Mouse (Mus musculus) kidney, adult 9 months (tissue): ENCODE results near the gene Aff3.

Experiments used
- DNase-seq: peaks from one replicate; pipeline ENCODE4 v3.0.0; 2022

Gene Aff3

DNA sequence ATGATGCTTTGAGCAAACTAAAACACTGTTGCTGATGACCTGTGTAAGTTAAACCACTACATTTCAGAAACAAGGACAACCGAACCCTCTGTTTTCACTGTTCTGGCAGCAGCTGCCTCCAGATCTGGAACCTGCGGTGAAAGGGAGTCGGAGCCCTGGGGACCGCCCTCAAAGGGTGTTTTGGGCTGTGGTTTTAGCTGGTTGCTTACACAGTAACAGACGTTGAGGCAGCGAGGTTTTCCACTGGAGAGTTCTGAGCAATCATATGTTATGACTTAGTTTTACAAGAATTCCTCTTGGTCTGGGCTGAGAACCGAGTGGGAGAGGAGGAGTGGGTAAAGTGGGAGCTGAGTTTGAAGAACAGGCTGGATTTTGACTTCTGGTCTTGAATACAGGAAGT, 7.1 kb downstream of the Aff3 start:
- no peak for DNase-seq

DNA sequence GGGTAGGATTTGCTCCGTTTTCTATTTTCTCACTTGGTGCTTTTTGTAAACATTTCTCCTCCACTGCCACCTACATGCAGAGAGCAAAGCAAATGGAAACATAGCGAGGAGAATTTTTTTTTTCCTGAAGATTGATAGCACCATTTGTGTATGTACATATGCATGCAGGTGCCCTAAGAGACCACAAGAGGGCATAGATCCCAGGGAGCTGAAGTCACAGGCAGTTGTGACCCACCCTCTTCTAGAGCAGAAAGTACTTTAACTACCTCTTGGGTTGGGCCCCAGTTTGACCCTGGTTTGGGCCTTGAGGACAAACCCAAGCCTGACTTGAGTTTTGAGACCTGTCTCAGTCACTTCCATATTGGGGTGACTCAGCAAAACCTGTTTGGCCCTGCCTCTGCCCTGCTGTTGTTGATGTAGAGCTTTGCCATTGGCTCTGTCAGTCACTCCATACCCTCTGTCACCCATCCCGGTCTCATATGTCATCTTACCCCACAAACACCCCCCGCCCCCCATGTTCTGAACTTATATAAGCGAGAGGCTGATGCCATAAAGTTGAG, 9.7 kb downstream of the Aff3 start:
- DNase-seq = no peak

DNA sequence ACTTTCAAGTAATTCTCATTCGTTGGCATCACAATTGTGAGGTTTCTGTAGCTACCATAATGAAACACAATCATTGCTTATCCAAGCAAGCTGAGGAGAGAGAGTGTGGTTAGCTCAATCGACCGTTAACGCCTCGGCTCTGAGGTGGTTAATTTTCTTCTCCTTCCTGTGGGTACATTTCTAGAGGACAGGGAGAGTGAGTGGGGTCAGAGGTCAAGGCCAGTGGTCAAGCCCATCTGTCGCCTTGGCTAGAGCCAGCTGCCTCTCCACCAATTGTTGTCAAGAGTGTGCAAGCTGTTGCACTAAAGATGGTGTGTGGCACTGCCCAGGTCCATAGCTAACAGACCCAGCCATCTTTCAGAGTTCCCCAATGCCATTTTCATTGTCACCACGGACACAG, 14.7 kb downstream of the Aff3 start:
- no peak for DNase-seq

DNA sequence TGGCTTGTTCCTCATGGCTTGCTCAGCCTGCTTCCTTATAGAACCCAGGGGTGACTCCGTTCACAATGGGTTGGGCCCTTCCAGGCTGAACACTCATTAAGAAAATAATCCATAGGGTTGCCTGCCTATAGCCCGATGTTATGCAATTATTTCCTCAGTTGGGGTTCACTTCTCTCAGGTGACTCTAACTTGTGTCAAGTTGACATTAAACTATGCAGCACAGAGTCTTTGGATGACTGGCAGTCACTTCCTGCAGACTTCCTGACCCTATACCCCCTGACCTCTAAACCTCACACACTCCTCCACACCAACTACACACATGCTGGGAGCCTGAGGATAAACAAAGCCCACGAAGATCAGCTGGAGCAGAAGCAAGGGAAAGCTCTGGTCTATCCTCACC, 15.6 kb downstream of the Aff3 start:
- DNase-seq = no peak

DNA sequence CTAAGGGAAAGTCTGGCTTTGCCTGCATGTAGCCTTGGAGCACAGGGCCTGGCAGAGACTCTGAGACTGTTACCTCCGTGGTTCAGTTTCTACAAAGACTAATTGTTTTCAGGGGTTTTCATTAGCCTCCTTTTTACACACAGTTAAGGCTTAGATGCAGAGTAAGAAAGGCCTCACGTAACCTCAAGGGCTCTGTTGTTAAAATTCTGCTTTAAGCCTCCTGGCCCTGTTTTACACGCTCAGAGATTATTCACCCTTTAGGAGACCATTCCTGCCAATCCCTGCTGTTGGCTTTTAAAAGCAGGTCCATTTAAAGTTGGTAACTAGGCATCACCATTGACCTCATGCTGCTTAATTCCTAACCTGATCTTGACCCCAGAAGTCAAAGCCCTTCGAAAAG, 22.5 kb downstream of the Aff3 start:
- no peak for DNase-seq

DNA sequence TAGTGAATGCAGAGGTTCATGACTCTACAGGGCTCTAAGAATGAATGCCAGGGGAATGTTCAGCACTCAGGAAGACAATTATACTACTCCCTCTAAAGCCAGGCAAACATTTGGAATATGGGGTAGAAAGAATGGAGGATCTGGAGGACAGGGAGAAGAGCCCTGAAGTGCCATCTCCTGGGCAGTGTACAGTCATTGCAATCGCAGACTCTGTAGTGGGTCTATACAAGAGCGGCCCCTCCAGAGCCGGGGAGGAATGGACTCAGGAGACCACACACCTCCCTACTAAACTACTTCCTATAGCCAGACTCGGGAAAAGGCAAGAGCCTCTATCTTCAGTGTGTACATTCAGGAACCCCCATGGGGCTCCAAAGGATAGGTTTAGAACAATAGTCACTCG, 25.1 kb downstream of the Aff3 start:
- DNase-seq = no peak

DNA sequence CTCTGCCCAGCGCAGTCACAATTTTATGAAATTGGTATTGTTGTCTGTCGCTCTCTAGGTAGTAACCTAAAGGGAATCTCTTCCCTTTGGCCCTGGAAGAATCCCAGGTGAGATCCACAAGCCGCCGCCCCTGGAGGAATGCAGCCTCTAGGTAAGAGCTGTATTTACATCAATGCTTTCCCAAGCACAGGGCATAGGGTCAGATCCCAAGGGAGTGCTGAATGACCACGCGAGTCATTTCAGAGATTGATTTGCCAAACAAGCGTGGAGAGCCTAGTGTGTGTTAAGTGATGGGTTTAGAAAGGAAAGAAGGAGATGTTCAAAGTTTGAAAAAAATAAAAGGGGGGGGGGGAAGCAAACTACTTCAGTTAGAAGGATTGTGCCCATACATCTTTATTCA, 29.2 kb downstream of the Aff3 start:
- no peak for DNase-seq

DNA sequence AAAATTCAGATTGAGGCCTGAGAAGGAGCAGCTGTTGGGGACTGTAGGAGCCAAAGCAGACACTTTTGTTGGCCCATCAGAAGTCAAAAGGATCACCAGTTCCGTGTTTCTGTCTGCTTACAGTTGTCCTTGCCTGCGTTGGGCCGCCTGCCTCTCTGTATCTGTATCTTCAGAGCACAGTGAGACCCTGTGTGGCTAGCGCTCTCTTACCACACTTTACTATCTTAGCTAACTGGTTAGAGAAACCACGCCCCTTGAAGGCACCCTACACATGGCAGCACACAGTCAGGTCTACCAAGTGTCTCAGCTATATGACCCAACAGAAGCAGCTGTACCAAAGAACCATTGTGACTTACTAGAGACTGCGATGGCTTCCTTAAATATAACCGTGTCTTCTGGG, 30.7 kb downstream of the Aff3 start:
- DNase-seq = no peak

DNA sequence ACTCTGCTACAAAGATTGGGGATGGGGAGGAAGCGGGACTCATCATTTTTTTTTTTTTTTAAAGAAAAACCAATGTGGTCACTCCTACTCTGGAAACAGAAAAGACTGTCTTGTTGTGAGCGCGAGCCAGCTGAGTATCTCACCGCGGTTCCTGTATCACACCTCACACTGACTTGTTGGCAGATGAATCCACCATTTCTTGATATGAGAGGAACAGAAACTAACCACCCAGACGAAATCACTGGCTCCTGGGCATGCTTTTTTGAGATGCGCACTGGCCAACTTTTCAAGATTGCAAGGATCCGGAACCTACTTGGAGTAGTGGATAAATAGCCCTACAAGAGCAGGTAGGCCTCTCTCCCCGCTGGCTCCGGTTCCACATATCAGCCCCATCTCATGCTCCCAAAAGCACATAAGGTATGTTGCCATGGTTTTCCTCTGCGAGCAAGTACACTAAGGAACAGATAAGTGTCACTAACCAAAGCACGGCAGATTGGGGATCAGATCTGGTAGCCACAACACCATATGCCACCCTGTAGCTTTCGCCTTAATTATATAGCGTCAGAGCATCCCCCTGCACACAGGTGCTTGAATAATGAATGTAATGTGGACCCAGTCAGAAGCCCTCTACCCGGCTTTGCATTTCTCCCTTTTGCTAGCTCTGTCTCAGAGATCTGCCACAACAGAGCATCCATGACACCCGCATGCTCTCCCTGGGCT, 32.1 kb downstream of the Aff3 start:
- DNase-seq = no peak

DNA sequence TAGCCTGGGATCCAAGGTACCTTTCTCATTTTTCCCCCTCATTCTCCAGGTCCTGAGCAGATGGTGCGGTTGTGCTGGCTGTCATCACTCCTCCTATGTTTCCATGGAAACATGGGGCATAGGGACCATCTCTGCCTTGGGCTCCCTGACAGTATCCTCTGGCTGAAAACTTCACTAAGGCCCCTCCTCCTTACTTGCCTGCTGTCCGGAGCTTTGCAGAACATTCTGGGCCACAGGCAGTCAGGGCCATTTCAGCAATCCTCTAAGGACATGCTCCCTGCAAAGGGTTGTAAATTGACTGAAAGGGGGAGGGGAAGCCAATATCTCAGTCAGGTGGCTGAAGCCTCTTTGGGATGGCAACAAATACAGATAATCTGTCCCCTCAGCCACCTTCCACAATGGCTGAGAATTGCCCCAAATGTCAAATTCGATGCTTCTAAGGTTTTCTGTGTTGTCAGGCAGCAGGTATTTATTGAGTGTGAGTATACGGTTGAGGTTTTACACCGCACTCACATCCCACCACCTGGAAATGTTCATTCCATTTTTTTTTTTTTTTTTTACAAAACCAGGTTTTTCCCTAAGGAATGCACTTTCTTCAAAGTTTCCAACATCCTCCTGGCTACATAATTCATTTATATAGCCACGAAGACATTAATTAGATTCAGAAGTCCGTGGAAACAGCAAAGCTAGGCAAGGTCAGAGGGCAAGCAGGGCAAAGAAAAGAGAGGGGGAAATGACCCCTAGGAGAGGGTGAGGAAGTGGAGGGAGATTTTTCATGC, 33.1 kb downstream of the Aff3 start:
- DNase-seq = no peak

DNA sequence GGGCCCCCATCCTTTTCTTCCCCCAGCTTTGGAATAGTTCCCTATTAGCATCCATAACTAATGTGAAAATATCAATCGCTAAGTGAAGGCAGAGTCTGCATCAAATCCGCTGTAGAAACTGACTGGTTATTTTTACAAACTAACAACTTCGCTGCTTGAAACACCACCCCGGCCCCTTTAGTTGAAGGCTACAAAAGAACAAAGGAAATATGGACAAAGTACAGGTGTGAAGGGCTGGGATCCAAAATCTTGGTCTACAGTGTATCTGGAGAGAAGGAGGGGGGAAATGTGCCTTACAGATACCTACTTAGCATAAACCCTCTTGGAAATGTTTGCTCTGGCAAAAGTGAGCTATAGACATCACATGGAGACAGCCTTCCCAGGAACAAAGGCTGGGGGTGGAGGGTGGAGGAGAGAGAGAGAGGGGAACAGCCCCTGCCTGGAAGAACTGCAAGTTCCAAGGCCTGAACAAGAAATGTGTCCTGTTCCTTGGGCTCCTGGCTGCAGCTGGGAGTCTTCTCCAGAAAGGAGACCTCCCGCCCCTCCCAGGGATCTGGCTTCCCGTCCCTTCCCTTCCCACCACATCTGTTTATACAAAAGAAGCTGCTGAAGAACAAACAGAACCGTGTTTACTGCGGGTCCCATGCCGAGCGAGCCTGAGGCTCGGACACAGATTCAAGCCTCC, 35.7 kb downstream of the Aff3 start:
- DNase-seq = no peak

DNA sequence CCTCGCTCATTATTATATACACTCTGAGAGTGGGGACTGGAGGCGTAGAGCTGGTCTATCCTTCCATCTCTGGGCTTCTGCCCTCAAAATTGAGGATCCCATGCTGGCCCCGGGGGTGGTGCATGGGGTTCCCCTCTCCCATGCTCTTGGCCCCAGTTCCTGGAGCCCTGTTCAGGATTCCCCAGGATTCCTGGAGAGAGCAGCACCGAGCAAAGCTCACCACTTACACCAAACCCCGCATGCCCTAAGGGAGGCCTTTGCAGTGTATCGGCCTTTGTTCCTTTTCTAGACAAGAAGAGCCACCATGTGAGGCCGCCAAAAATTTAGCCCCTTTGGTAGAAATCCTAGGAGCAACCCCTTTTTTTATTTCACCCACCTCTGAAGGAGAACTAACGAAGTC, 36.3 kb downstream of the Aff3 start:
- DNase-seq = no peak

DNA sequence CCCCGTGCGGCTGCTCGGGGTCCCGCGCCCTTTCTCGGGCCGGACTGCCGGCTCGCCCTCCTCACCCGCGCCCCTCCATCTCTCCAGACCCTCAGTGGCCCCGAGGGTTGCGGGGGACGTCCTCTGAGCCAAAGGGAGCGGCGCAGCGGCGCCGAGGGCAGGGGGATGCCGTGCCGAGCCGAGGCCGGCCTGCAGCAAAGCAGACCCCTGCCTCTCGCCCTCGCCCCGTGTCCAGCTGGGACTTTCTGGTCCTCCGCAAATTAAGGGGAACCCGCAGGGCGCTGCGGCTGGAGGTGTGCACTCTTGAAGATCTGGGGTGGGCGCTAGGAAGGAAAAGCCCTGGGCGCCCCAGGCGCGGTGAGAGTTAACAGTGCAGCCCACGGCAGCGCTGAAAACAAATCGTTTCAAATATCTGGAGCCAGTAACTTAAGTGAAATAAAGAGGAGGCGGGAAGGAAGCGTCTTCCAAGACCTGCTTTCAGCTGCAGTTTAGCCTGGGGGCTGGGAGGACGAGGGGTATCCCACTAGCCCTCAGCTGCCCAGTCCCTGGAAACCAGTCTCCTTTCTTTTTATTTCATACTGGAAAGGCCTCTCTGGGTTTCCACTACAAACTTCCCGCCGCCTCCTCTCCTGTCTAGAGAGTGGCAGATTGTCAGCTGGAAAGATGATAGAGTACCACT, 36.9 kb downstream of the Aff3 start:
- DNase-seq = no peak

DNA sequence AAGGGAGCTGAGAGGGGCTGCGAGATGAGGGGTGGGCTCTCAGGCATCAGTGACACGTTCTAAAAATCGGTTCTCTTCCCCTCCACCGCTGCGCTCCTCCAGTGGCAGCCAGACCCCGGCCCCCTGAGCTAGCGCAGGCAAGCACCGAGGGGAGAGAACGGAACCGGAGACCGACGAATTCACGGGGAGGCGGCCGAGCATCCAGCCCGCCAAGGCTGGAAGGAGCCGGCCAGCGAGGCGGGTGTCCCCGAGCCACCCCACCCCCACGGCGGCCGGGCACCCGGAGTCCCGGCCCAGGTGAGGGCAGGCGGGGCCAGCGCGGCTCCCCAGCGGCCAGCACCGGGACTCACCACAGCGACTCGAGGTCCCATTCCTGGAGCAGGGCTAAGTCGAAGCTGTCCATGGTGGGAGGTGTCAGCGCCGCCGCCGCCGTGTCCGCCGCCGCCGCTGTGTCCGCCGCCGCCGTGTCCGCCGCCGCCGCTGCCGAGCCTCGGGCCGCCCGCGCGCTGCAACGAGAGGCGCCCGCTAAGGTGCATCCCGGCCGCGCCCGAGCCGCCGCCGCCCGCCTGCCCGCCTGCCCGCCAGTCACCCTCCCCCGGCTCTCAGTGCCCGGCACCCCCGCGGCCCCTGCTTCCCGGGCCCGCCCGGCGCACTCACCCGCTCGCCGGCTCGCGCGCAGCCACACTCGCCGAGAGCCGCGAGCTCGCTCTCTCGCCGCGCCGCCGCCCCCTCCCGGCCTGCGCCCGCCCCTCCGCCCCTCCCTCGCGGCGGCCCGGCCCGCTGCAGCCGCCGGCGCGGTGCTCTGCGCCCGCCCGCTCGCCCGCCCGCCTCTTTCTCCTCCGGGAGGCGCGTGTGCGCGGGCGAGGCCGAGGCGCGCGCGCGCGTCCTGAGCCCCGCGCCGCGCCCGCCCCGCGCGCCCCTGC, 37.8 kb downstream of the Aff3 start:
- DNase-seq = no peak

DNA sequence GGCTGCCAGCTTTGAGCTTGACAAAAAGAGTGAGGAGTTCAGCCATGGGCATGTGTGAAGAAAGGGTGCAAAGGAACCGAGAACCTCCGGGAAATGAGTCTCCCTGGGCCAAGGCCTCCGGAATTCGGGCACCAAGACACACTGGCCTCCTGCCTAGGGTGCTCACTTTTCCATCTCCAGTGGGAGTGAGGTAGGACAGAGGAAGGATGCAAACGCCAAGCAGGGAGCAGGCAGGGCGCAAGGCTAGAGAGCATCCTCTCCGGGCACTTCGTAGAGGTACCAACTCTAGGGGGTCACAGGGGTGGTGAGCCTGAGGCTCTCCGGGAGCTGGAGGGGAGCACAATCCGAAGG, 38.4 kb downstream of the Aff3 start:
- DNase-seq = no peak

DNA sequence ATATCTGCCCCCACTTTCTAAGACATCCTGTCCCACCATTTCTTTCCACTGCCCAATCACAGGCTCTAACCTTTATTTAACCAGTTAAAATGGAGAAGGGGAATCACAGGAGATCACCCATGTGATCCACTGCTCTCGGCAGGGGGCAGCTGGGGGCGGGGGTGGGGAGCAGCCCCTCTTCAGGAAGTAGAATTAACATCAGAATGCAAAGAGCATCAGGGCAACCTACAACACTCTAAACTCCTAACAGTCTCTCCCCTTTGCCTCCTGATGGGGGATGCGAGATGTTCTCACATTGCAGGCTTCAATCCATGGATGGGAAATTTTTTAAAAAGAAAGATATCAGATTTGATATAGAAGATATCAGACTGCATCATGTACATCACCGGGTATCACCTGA, 42.9 kb downstream of the Aff3 start:
- DNase-seq = no peak

DNA sequence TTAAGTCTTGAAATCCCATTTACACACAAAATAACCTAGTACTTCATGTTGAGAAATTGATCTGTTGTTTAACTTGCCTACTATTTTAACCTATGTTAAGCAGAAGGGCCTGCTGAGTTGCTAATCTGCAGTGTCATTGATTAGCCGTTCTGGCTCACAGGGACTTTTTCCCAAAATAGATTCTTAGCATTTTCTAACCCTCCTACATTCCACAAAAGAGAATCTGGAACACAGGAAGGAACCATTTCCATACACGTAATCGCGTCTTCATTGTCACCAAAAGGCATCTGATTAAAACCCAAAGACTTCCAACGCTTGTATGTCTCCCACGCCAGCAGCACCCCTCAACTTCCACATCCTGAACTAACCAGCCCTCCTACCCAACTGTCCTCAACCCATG, 44.4 kb downstream of the Aff3 start:
- DNase-seq = no peak

DNA sequence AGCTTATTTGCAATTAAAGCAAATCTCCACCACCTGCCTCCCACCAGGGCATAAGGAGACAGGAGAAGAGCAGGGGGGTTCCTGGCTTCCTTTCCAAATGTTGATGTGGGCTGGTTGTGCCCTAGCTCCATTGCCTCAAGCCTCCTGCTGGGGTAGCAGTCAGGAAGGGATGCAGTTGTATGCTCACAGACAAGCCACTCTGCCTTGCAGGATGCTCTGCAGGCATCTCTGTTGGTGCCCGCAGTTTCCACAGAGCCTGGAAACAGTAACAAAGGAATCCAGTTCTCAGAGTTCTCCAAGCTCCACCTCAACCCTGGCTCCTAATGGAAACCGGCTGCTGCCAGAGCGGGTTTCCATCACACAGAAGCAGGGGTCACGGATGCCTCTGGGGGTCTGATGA, 58.0 kb downstream of the Aff3 start:
- no peak for DNase-seq

DNA sequence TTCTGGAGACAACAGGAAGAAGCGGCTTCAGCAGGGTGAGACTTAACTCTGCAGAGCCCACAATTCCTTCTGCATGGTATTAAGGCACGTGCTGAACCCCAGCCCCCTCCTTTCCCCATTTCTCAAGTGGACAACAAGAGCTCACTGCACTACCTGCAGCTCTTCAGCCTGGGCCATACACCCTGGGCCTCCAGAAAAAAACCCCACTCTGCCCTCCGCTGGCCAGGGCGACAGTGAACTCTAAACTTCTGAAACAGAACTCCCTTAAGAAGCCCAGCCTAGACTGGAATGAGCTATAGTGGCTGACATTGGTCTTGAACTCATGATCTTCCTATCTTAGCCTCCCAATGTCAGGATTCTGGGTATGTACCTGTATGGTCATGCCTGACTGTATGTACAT, 59.3 kb downstream of the Aff3 start:
- no peak for DNase-seq

DNA sequence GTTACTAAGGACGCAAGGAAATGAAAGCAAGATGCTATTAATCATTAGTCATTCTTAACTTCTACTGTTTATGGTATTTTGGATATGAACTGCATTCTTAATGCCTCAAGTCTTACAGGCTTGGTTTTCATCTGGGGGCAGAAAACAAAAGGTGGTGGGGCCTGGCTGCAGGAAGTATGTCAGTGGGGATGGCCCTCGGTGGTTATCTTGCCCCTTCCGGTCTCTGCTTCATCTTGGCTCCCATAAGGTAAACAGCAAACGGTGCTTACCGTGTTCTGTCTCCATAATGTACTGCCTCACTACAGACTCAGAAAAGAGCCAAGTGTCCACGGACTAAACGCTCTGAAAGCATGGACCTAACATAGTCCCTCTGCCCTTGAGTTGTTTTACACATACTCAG, 60.1 kb downstream of the Aff3 start:
- no peak for DNase-seq

DNA sequence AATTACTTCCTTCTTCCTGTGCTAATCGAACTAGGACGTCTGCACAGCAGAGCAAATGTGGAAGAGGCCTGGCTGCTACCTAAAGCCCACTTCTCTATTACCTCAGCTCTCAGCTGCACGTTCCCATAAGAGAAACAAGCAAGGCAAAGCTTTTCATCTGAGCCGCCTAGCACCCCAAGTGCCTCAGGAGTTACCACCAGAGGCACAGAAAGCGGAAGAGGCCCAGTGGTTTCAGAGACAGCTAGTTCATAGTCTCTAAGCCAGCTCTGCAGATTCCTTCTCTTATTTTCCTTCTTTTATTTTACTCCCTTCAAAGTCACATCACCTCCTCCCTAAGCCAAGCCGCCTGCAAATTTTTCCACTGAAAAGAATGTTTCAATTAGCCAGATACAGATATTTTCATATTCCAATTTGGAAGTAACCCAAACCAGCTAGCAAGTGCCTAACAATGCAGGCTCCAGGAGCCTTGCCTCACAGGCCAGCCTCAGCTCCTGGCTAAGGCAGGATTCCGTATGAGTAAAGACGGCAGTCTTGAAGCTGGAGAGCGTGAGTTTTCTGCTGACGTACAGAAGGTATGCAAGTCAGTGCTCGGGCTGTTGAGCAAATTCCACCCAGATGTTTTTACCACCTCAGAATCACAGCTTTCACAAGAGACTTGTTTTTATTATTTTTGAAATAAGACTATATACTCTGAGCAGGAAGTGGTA, 62.8 kb downstream of the Aff3 start:
- DNase-seq = no peak

DNA sequence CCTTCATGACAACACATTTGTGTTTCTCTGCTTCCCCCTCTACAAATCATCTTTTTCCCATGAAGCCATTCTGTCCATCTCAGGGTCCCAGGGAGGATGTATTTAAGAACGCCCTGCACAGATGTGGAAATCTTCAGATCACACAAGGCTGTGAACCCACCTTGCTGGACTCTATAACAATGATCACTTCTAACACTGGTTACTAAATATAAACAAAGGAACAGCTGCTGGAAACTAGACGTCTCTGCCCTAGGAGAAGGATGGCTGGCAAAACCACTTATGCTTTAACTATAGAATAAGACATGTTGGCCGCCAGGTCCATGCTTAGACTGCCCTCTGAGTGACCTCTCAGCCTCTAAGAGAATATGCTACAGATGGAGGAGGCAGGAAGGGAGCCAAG, 69.4 kb downstream of the Aff3 start:
- DNase-seq = no peak
